Mouse (Mus musculus) left cerebral cortex, adult 2 months (tissue): ENCODE measurements around the gene Fbll1. TPM values are rescaled to one million over a fixed set of nuclear protein-coding genes. Genes with fewer than 3 reads are reported as not detected.

ENCODE experiments used
- DNase-seq, 2 experiments: peaks; one replicate each; pipeline ENCODE4 v3.0.0; 2021 to 2022; ENCODE audit warnings: low spot score in 2 of 2, mixed read lengths in 1 of 2; ENCODE audit errors: extremely low spot score in 1 of 2
- H3K27ac ChIP-seq: fragments of 200-600 bp; 2 replicates; pipeline ENCODE4 v1.8.1; 2022
- H3K4me3 ChIP-seq: fragments of 200-600 bp; 2 replicates; pipeline ENCODE4 v1.8.1; 2022
- CTCF ChIP-seq: fragments of 200-600 bp; IDR thresholded peaks from 2 replicates; pipeline ENCODE4 v1.8.1; 2022; ENCODE audit warnings: antibody characterized with exemption, mild to moderate bottlenecking, moderate library complexity
- intact Hi-C: fragments of 180-260 bp; cut with DNase I; formaldehyde crosslinking; loops from one replicate; pipeline ENCODE4 v1.15.1; 2025
- microRNA-seq, 2 experiments: library from miRNA; unstranded; fragments of <30 nt; microRNA quantifications; one replicate each; pipeline ENCODE4 v1.2.0; 2021
- total RNA-seq, 2 experiments: library from RNA; stranded (reverse); gene quantifications; 2 replicates each; pipeline ENCODE4 v1.2.3; 2021

Fbll1 gene
- total RNA-seq, 2 experiments from 2014 or later = 41.4 to 42.3 TPM

- H3K4me3 ChIP-seq = no peak overlapping the region
- intact Hi-C loops = no loop called here
- no peak for DNase-seq
- TF ChIP-seq CTCF = no peak
- no peak overlapping the region for H3K27ac ChIP-seq
Measured at GRCm38 (mm10) chr11:35754906-35755418, 43.7 kb downstream of the Fbll1 start.

- H3K4me3 ChIP-seq = no peak overlapping the region
- no peak overlapping the region for H3K27ac ChIP-seq
- no peak for DNase-seq
- TF ChIP-seq CTCF = no peak
- intact Hi-C loops = no loop called here
Measured at GRCm38 (mm10) chr11:35750578-35750977, 48.1 kb downstream of the Fbll1 start.

Small RNAs within 50 kb of the gene (microRNA-seq; reads per million reads assigned to microRNA genes)
- 0.24 to 8.4 reads per million in 2 experiments for gene Mir103-1

Other genes with a start within 250 kb of the Fbll1 start
- 10 to 100 TPM; 33.6 to 36.1 TPM for gene Pank3, start 29.4 kb downstream of the Fbll1 start, total RNA-seq
- gene Rars, start 35.6 kb upstream of the Fbll1 start, total RNA-seq = 10 to 100 TPM; 46.8 to 48.4 TPM
- 100 to 1,000 TPM; 121 to 137 TPM for gene Wwc1, start 181.6 kb upstream of the Fbll1 start, total RNA-seq